Mouse (Mus musculus) layer of hippocampus, adult 8-10 months (tissue): Measurements from ENCODE around the gene Stambpl1. TPM values are rescaled to one million over a fixed set of nuclear protein-coding genes. Genes with fewer than 3 reads are reported as not detected.
"Not testable (repeated sequence)": the region's sequence is repeated elsewhere in the genome, so short reads cannot be mapped to it uniquely, and the experiment has no call there.

Experiments used
- DNase-seq, 2 experiments: peaks; one replicate each; pipeline ENCODE4 v3.0.0; 2022; ENCODE audit warnings: low spot score in 2 of 2
- total RNA-seq, 4 experiments: library from RNA; stranded (reverse); gene quantifications; 2 replicates each; pipeline ENCODE4 v1.2.4; 2022

Gene Stambpl1
- total RNA-seq, 4 experiments from 2014 or later: 20.6 to 24.6 (median 22.9) TPM

- no peak for DNase-seq
Observed at GRCm38 (mm10) chr19:34198066-34198465, 6.0 kb downstream of the Stambpl1 start.

GRCm38 (mm10) chr19:34198901-34199300 lies 6.9 kb downstream of the Stambpl1 start:
- DNase-seq: no peak

GRCm38 (mm10) chr19:34199488-34199887 lies 7.5 kb downstream of the Stambpl1 start:
- DNase-seq: no peak

- no peak for DNase-seq
Observed at GRCm38 (mm10) chr19:34202668-34203067, 10.6 kb downstream of the Stambpl1 start.

- not testable (repeated sequence) for DNase-seq
Observed at GRCm38 (mm10) chr19:34206128-34206527, 14.1 kb downstream of the Stambpl1 start.

GRCm38 (mm10) chr19:34206760-34207440 lies 14.9 kb downstream of the Stambpl1 start:
- DNase-seq: no peak

- no peak for DNase-seq
Observed at GRCm38 (mm10) chr19:34209031-34209430, 17.0 kb downstream of the Stambpl1 start.

GRCm38 (mm10) chr19:34209930-34210581 lies 18.0 kb downstream of the Stambpl1 start:
- DNase-seq: no peak

- DNase-seq: no peak
Observed at GRCm38 (mm10) chr19:34210841-34211240, 18.8 kb downstream of the Stambpl1 start.

GRCm38 (mm10) chr19:34212489-34213250 lies 20.6 kb downstream of the Stambpl1 start:
- DNase-seq: no peak

GRCm38 (mm10) chr19:34213251-34213645 lies 21.2 kb downstream of the Stambpl1 start:
- no peak for DNase-seq

- DNase-seq: no peak
Observed at GRCm38 (mm10) chr19:34214136-34214535, 22.1 kb downstream of the Stambpl1 start.

- no peak for DNase-seq
Observed at GRCm38 (mm10) chr19:34216956-34217355, 24.9 kb downstream of the Stambpl1 start.

- DNase-seq: no peak
Observed at GRCm38 (mm10) chr19:34217761-34218160, 25.7 kb downstream of the Stambpl1 start.

- no peak for DNase-seq
Observed at GRCm38 (mm10) chr19:34219260-34219968, 27.4 kb downstream of the Stambpl1 start.

GRCm38 (mm10) chr19:34220732-34221380 lies 28.8 kb downstream of the Stambpl1 start:
- no peak for DNase-seq

GRCm38 (mm10) chr19:34222805-34223204 lies 30.8 kb downstream of the Stambpl1 start:
- DNase-seq: no peak

GRCm38 (mm10) chr19:34231596-34231995 lies 39.6 kb downstream of the Stambpl1 start:
- no peak for DNase-seq

- DNase-seq: no peak
Observed at GRCm38 (mm10) chr19:34232326-34232725, 40.3 kb downstream of the Stambpl1 start.

- DNase-seq: peak in 1 of 2 experiments; percentile 50
Observed at GRCm38 (mm10) chr19:34233944-34234343, 41.9 kb downstream of the Stambpl1 start.

GRCm38 (mm10) chr19:34236049-34236448 lies 44.0 kb downstream of the Stambpl1 start:
- DNase-seq: no peak
